ENCODE assay signal across 16 mouse cellular contexts in genomic region chr7:141379584-141379983, GRCm38 (mm10). TPM values are rescaled to one million over a fixed set of nuclear protein-coding genes. Genes with fewer than 3 reads are reported as not detected.
A peak's percentile ranks its signal among the peaks of the same experiment; 100 is the strongest.
DNase-seq lines count a peak whose midpoint lies in the region; ATAC-seq and TF ChIP-seq lines count a peak whose summit lies in the region.
"Had no signal": no experiment of that assay in that cellular context is flagged by ENCODE, and none has a peak within 500 bp of the region (broad histone marks: within the 10 kb centered on the region; RNA-seq: fewer than 3 reads in every experiment).

No protein-coding gene starts in this region.

- peak; percentile 25 for DNase-seq in MN1 (ENCODE audit: low spot score)
- peak; percentile 57 for DNase-seq in intestine, embryonic 14.5 days (ENCODE audit: low spot score)
- DNase-seq in lung, postnatal 10 days, result peak; percentile 30
- DNase-seq in stomach, postnatal 0 days (ENCODE audit: low spot score), result peak; percentile 42
- DNase-seq in kidney, adult 8-10 months, result no peak
- no peak for DNase-seq in thymus, adult 2 months
- DNase-seq in layer of hippocampus, postnatal 14 days (ENCODE audit: low spot score in 2 of 2), result no peak
- DNase-seq: adrenal gland, adult 8-10 months; right cerebral cortex, postnatal 4 days had no signal

- TF ChIP-seq POLR2A in thymus, adult 2 months (IDR thresholded peaks at IDR 0.05; ENCODE audit: control insufficient read depth, extremely low read depth, insufficient read depth, low read length, poor library complexity), result no peak

- no peak overlapping the region for H3K4me3 ChIP-seq in intestine, embryonic 14.5 days (ENCODE audit: low read depth, low read length)
- no peak overlapping the region for H3K4me3 ChIP-seq in stomach, postnatal 0 days (ENCODE audit: low read depth, low read length)
- H3K4me3 ChIP-seq in thymus, adult 2 months (ENCODE audit: control insufficient read depth, insufficient read depth, low read length), result no peak overlapping the region
- H3K4me3 ChIP-seq: forebrain, embryonic 10.5 days; heart, embryonic 15.5 days; midbrain, embryonic 15.5 days had no signal

- 43% methylated on average over 4 of the region's 4 CpGs for WGBS in intestine, embryonic 14.5 days
- WGBS in stomach, postnatal 0 days, result 58% methylated on average over 4 of the region's 4 CpGs
- 69% methylated on average over 4 of the region's 4 CpGs for WGBS in thymus, adult 2 months

- H3K4me2 ChIP-seq in intestine, embryonic 14.5 days (ENCODE audit: low read length), result no peak overlapping the region
- no peak overlapping the region for H3K4me2 ChIP-seq in stomach, postnatal 0 days (replicated peaks; ENCODE audit: low read depth)
- H3K4me2 ChIP-seq: heart, embryonic 15.5 days; hindbrain, embryonic 14.5 days; midbrain, embryonic 15.5 days had no signal

- no peak overlapping the region for H3K27ac ChIP-seq in intestine, embryonic 14.5 days (ENCODE audit: low read depth)
- no peak overlapping the region for H3K27ac ChIP-seq in stomach, postnatal 0 days (replicated peaks)
- no peak overlapping the region for H3K27ac ChIP-seq in thymus, adult 2 months (ENCODE audit: control insufficient read depth, insufficient read depth, low read length)
- H3K27ac ChIP-seq: forebrain, embryonic 10.5 days; heart, embryonic 15.5 days; hindbrain, embryonic 14.5 days; kidney, postnatal 0 days; midbrain, embryonic 15.5 days had no signal

- no peak for ATAC-seq in intestine, embryonic 14.5 days (replicated peaks; ENCODE audit: low FRiP score, low TSS enrichment, low read depth)
- no peak; the same call in 1 of the 2 replicates for ATAC-seq in stomach, postnatal 0 days (ENCODE audit: low FRiP score, low TSS enrichment)
- ATAC-seq: midbrain, embryonic 15.5 days; Patski had no signal

- no peaks in the 10 kb centered on the region for H3K27me3 ChIP-seq in intestine, embryonic 14.5 days (replicated peaks; ENCODE audit: control insufficient read depth, insufficient read depth, low read length)
- no peaks in the 10 kb centered on the region for H3K27me3 ChIP-seq in stomach, postnatal 0 days (ENCODE audit: control insufficient read depth, insufficient read depth, low read length)
- H3K27me3 ChIP-seq in thymus, adult 2 months (ENCODE audit: control insufficient read depth, insufficient read depth, low read length), result no peaks in the 10 kb centered on the region
- H3K27me3 ChIP-seq: heart, embryonic 15.5 days; midbrain, embryonic 15.5 days; Patski had no signal

- TF ChIP-seq EP300 in stomach, postnatal 0 days (optimal IDR thresholded peaks at IDR 0.05), result no peak

- no peak for TF ChIP-seq CTCF in stomach, postnatal 0 days (IDR thresholded peaks at IDR 0.05; ENCODE audit: low read depth)
- TF ChIP-seq CTCF in thymus, adult 2 months (IDR thresholded peaks at IDR 0.05; ENCODE audit: borderline replicate concordance, control insufficient read depth, extremely low read depth, insufficient read depth, low read length, poor library complexity), result no peak

- H3K4me1 ChIP-seq in intestine, embryonic 14.5 days (replicated peaks; ENCODE audit: control insufficient read depth, insufficient read depth, low read length), result no peaks in the 10 kb centered on the region
- no peaks in the 10 kb centered on the region for H3K4me1 ChIP-seq in stomach, postnatal 0 days (replicated peaks; ENCODE audit: control insufficient read depth, insufficient read depth)
- H3K4me1 ChIP-seq in thymus, adult 2 months (replicated peaks; ENCODE audit: control insufficient read depth, insufficient read depth, low read length), result no peaks in the 10 kb centered on the region
- H3K4me1 ChIP-seq: forebrain, embryonic 10.5 days; heart, embryonic 15.5 days; midbrain, embryonic 15.5 days had no signal

- H3K9ac ChIP-seq in intestine, embryonic 14.5 days (ENCODE audit: low read length), result no peak overlapping the region
- H3K9ac ChIP-seq in stomach, postnatal 0 days (ENCODE audit: low read length), result no peak overlapping the region
- H3K9ac ChIP-seq: heart, embryonic 15.5 days; hindbrain, embryonic 14.5 days; midbrain, embryonic 15.5 days had no signal

- no peaks in the 10 kb centered on the region for H3K9me3 ChIP-seq in intestine, embryonic 14.5 days (ENCODE audit: control insufficient read depth, low read length)
- no peaks in the 10 kb centered on the region for H3K9me3 ChIP-seq in stomach, postnatal 0 days (ENCODE audit: control insufficient read depth, low read length)
- H3K9me3 ChIP-seq: forebrain, embryonic 10.5 days; heart, embryonic 15.5 days; midbrain, embryonic 15.5 days had no signal

- H3K36me3 ChIP-seq in intestine, embryonic 14.5 days (ENCODE audit: control insufficient read depth, insufficient read depth, low read length), result no peaks in the 10 kb centered on the region
- H3K36me3 ChIP-seq in stomach, postnatal 0 days (ENCODE audit: control insufficient read depth, insufficient read depth, low read length), result no peaks in the 10 kb centered on the region
- H3K36me3 ChIP-seq in thymus, adult 2 months (ENCODE audit: control insufficient read depth, insufficient read depth, low read length), result no peaks in the 10 kb centered on the region
- H3K36me3 ChIP-seq: forebrain, embryonic 10.5 days; heart, embryonic 15.5 days; midbrain, embryonic 15.5 days had no signal

RNA-seq across cellular contexts. Expression of gene Taldo1, which starts 12.4 kb away (rescaled TPM):
- polyA plus RNA-seq in intestine, embryonic 14.5 days (2014; fragmentation: Nextera tagmentation; extraction: Ambion mirVana), result 339 and 344 TPM in 2 replicates
- 459 and 468 TPM in 2 replicates for polyA plus RNA-seq in stomach, postnatal 0 days (2015; fragmentation: Nextera tagmentation; extraction: Ambion mirVana)
- polyA plus RNA-seq in thymus, adult 2 months (2012; rRNA removed), result 216 and 235 TPM in 2 replicates
- total RNA-seq in layer of hippocampus, postnatal 14 days (2021), result 100 to 1,000 TPM; 129 to 140 TPM

RNA-seq across cellular contexts. Expression of gene Gatd1, which starts 34.4 kb away (rescaled TPM):
- polyA plus RNA-seq in intestine, embryonic 14.5 days (2014; fragmentation: Nextera tagmentation; extraction: Ambion mirVana), result 49.2 and 56.2 TPM in 2 replicates
- polyA plus RNA-seq in stomach, postnatal 0 days (2015; fragmentation: Nextera tagmentation; extraction: Ambion mirVana), result 30.8 and 33.8 TPM in 2 replicates
- polyA plus RNA-seq in thymus, adult 2 months (2012; rRNA removed), result 98.1 and 104 TPM in 2 replicates
- total RNA-seq in layer of hippocampus, postnatal 14 days (2021), result 10 to 100 TPM; 37.4 to 37.6 TPM

RNA-seq across cellular contexts. Expression of gene Eps8l2, which starts 40.9 kb away (rescaled TPM):
- polyA plus RNA-seq in intestine, embryonic 14.5 days (2014; fragmentation: Nextera tagmentation; extraction: Ambion mirVana), result 49.4 and 61.2 TPM in 2 replicates
- polyA plus RNA-seq in stomach, postnatal 0 days (2015; fragmentation: Nextera tagmentation; extraction: Ambion mirVana), result 86.1 and 96.5 TPM in 2 replicates
- 20.2 and 25.4 TPM in 2 replicates for polyA plus RNA-seq in thymus, adult 2 months (2012; rRNA removed)
- 1 to 10 TPM; 5.5 to 7.8 TPM for total RNA-seq in layer of hippocampus, postnatal 14 days (2021)

RNA-seq across cellular contexts. Expression of gene Cend1, which starts 49.7 kb away (rescaled TPM):
- polyA plus RNA-seq in intestine, embryonic 14.5 days (2014; fragmentation: Nextera tagmentation; extraction: Ambion mirVana), result 1.5 and 1.8 TPM in 2 replicates
- polyA plus RNA-seq in stomach, postnatal 0 days (2015; fragmentation: Nextera tagmentation; extraction: Ambion mirVana), result 2.0 and 2.5 TPM in 2 replicates
- polyA plus RNA-seq in thymus, adult 2 months (2012; rRNA removed), result 0.43 and 0.63 TPM in 2 replicates
- 100 to 1,000 TPM; 332 to 341 TPM for total RNA-seq in layer of hippocampus, postnatal 14 days (2021)
- total RNA-seq: liver, adult 2 months had no signal

RNA-seq across cellular contexts. Expression of gene Tmem80, which starts 52.0 kb away (rescaled TPM):
- polyA plus RNA-seq in intestine, embryonic 14.5 days (2014; fragmentation: Nextera tagmentation; extraction: Ambion mirVana), result 23.1 and 27.0 TPM in 2 replicates
- 18.6 and 19.7 TPM in 2 replicates for polyA plus RNA-seq in stomach, postnatal 0 days (2015; fragmentation: Nextera tagmentation; extraction: Ambion mirVana)
- 78.1 and 81.8 TPM in 2 replicates for polyA plus RNA-seq in thymus, adult 2 months (2012; rRNA removed)
- 10 to 100 TPM; 30.2 to 30.8 TPM for total RNA-seq in layer of hippocampus, postnatal 14 days (2021)

Comparison
In these comparisons a context has a peak if more than half of its experiments do, and no peak if none do; other contexts are left out.
1. DNase-seq: peak in MN1 (single experiment), intestine, embryonic 14.5 days (single experiment), lung, postnatal 10 days (single experiment) and stomach, postnatal 0 days (single experiment); none in kidney, adult 8-10 months (0 of 2), thymus, adult 2 months (single experiment) and layer of hippocampus, postnatal 14 days (0 of 2).